Mouse (Mus musculus): Measurements from ENCODE around the gene Ica1l.

DNA sequence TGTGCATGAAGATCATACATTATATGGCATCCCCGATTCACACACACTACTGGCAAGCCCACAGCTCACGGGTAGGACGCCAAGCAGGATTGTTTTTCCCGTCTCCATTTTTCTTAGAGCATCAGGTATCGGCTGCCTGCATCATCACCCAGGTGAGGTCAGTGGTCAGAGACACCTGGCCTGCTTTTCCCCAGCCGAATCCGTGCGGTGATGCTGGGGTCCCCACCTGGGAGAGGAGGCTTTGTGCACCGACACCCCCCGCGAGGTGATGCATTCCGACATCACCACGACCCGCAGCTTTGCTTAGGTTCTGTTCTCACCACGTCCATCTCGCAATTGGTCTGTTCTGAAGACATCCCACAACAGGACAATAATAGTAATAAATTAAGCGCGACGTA, 587 bp downstream of the Ica1l start:
- no peak for TF ChIP-seq EP300 (optimal IDR thresholded peaks at IDR 0.05)
- TF ChIP-seq CTCF (IDR thresholded peaks at IDR 0.05; ENCODE audit: low read depth): no peak
